Mouse (Mus musculus) hindbrain, embryonic 16.5 days (tissue): ENCODE measurements around the gene Eno3. TPM values are rescaled to one million over a fixed set of nuclear protein-coding genes. Genes with fewer than 3 reads are reported as not detected.

Experiments
- ATAC-seq: fragments of 200-750 bp; cut with Nextera tagmentation; 2 replicates; pipeline ENCODE4 v1.8.0; 2017; ENCODE audit warnings: moderate TSS enrichment, moderate library complexity
- H3K27ac ChIP-seq: fragments of 300-500 bp; sonication (generic); 2 replicates; pipeline ENCODE4 v1.5.1; 2014; ENCODE audit warnings: low read depth, mild to moderate bottlenecking, control low read depth, low read length, moderate library complexity
- H3K27me3 ChIP-seq: fragments of 300-500 bp; sonication (generic); replicated peaks from 2 replicates; pipeline ENCODE4 v1.6.1; 2014; ENCODE audit warnings: low read length; ENCODE audit not compliant: control insufficient read depth, insufficient read depth
- H3K36me3 ChIP-seq: fragments of 300-500 bp; sonication (generic); 2 replicates; pipeline ENCODE4 v1.6.1; 2014; ENCODE audit warnings: mild to moderate bottlenecking, low read length, moderate library complexity, mixed read lengths; ENCODE audit not compliant: control insufficient read depth, insufficient read depth
- H3K4me1 ChIP-seq: fragments of 300-500 bp; sonication (generic); 2 replicates; pipeline ENCODE4 v1.6.1; 2014; ENCODE audit warnings: low read depth, low read length; ENCODE audit not compliant: control insufficient read depth, insufficient read depth
- H3K4me2 ChIP-seq: fragments of 300-500 bp; sonication (generic); 2 replicates; pipeline ENCODE4 v1.6.1; 2014; ENCODE audit warnings: mild to moderate bottlenecking, low read length, control low read depth, moderate library complexity
- H3K4me3 ChIP-seq: fragments of 300-500 bp; sonication (generic); 2 replicates; pipeline ENCODE4 v1.5.1; 2014; ENCODE audit warnings: mild to moderate bottlenecking, low read length, control low read depth, moderate library complexity
- H3K9ac ChIP-seq: fragments of 300-500 bp; sonication (generic); 2 replicates; pipeline ENCODE4 v1.6.1; 2014; ENCODE audit warnings: low read depth, mild to moderate bottlenecking, control low read depth, low read length, moderate library complexity
- H3K9me3 ChIP-seq: fragments of 300-500 bp; sonication (generic); 2 replicates; pipeline ENCODE4 v1.6.1; 2014; ENCODE audit warnings: mild to moderate bottlenecking, low read length, moderate library complexity; ENCODE audit not compliant: control insufficient read depth
- WGBS: fragments of 180-500 bp; shearing (Covaris S2); extraction: QIAGEN DNeasy Blood & Tissue Kit; methylation state at CpG from one replicate; pipeline ENCODE4 v1.1.7; 2014; 5-methylcytosine and 5-hydroxymethylcytosine counted together
- polyA plus RNA-seq: library from polyadenylated mRNA; unstranded; fragments of >200 nt; fragmentation: Nextera tagmentation; extraction: Ambion mirVana; gene quantifications from 2 replicates; pipeline ENCODE4 v1.2.1, GENCODE M21; 2015

The Eno3 gene
- polyA plus RNA-seq, 1 experiment from 2014 or later: 6.0 TPM

DNA sequence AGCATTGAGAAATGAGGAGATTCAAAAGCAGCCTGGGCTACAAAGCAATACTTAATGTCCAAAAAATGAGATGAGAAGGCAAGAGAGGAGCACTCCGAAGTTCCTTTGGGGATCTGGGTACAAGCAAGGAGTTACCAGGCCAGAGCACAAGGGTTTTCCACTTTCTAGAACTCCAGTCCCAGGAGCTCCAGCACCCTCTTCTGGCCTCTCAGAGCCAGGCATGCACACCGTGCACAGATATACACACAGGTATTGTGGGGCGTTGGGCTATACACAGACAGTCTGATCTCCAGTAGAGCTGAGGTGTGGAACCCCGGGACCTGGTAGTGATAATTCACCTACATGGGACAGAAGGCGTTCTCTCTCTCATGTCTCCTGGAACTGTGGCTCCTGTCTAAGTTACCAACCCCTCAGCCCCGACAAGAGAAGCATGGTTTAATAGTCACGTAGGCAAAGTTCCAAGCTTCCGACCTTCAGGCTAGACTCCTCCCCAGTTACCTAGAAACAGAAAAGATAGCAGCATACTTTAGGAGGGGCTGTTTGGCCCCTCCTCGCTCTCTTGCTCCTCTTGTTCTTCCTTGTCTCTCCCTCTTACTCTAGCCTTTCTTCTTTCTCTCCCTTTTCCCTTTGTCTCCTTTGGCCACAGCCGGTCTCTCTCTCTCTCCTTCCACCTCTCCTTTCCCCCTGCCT lies 33.8 kb upstream of the Eno3 start:
- H3K4me2 ChIP-seq: no peak overlapping the region
- H3K9ac ChIP-seq: no peak overlapping the region
- H3K9me3 ChIP-seq: no peaks in the 10 kb centered on the region
- H3K36me3 ChIP-seq: no peaks in the 10 kb centered on the region
- 73% methylated on average over 10 of the region's 10 CpGs for WGBS
- no peak overlapping the region for H3K27ac ChIP-seq
- no peaks in the 10 kb centered on the region for H3K27me3 ChIP-seq
- ATAC-seq: no peak
- H3K4me1 ChIP-seq: no peaks in the 10 kb centered on the region
- no peak overlapping the region for H3K4me3 ChIP-seq

DNA sequence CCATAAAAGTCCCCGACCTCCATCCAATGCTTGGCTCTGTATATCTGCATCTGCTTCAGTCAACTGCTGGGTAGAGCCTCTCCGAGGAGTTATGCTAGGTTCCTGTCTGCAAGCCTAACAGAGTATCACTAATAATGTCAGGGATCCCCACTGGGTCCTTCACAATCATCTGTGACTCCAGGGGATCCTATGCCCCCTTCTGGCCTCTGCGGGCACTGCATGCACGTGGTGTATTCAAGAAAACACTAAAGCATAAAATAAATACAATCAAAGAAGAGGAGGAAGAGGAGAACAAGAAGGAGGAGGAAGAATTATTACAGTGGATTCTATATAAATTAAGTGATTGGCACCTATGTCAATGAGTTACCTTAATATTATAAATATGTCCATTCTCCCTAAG lies 31.5 kb upstream of the Eno3 start:
- no peaks in the 10 kb centered on the region for H3K4me1 ChIP-seq
- no peak overlapping the region for H3K9ac ChIP-seq
- H3K4me3 ChIP-seq: no peak overlapping the region
- no peaks in the 10 kb centered on the region for H3K27me3 ChIP-seq
- H3K9me3 ChIP-seq: no peaks in the 10 kb centered on the region
- no peak for ATAC-seq
- no peak overlapping the region for H3K27ac ChIP-seq
- no peak overlapping the region for H3K4me2 ChIP-seq
- no peaks in the 10 kb centered on the region for H3K36me3 ChIP-seq
- 50% methylated on average over 4 of the region's 4 CpGs for WGBS

DNA sequence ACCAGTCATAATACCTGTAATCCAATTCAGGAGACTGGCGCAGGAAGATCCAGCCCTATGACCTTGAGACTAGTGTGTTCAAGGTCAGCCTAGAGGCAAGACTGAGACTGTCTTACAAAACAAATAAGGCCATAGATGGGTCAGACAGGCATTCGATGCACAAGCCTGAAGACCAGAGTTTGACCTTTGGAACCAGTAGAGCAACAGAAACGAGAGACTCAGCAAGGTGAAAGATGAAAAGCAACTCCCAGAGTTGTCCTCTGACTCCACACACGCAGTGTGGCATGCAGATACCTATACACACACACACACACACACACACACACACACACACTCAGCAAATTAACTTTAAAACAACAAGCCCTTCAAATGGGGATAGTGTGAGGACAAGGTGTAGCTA lies 30.1 kb upstream of the Eno3 start:
- no peak for ATAC-seq
- Histone ChIP-seq H3K27ac (no peak overlapping the region), H3K36me3 (no peaks in the 10 kb centered on the region), H3K27me3 (no peaks in the 10 kb centered on the region), H3K4me2 (no peak overlapping the region), H3K9ac (no peak overlapping the region), H3K4me3 (no peak overlapping the region), H3K9me3 (no peaks in the 10 kb centered on the region), H3K4me1 (no peaks in the 10 kb centered on the region)
- 81% methylated on average over 4 of the region's 4 CpGs for WGBS

DNA sequence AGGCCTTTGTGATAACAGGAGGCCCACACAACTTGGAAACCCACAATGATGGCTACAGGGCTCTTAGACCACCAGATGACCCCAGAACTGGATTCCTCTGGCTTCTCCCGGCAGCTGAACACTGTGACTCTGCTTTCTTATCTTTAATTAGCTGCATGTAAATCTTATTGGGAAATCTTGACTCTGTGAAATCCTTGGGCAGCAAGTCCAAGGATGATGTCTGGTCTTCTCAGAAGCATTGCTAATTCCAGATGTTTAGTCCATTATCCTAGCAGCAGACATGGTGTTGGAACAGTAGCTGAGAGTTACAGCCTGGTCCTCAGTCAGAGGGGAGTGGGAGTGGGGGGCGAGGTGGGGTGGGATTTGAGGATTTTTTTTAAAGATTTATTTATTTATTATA lies 28.6 kb upstream of the Eno3 start:
- Histone ChIP-seq H3K9me3 (no peaks in the 10 kb centered on the region), H3K4me2 (no peak overlapping the region), H3K27ac (no peak overlapping the region), H3K9ac (no peak overlapping the region), H3K27me3 (no peaks in the 10 kb centered on the region), H3K36me3 (no peaks in the 10 kb centered on the region), H3K4me3 (no peak overlapping the region), H3K4me1 (no peaks in the 10 kb centered on the region)
- 73% methylated on average over 2 of the region's 2 CpGs for WGBS
- no peak for ATAC-seq

DNA sequence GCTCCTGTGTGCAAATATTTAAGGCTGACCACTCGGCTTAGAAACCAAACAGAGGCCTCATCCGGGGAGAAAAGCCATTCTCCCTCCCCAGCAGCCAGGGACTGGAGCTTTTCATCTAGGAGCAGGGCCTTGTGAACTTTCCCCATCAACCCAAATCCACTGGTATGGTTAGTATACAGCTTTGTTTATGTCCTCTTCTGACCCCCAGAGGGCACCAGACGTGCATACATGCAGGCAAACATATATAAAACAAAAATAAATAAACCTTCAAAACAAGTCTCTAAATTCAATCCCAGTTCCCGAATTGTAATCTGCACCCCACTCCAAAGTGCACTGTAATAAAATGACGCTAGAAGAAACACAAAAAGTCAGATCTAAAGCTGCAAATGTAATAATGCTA lies 27.4 kb upstream of the Eno3 start:
- Histone ChIP-seq H3K27ac (no peak overlapping the region), H3K27me3 (no peaks in the 10 kb centered on the region), H3K9ac (no peak overlapping the region)

DNA sequence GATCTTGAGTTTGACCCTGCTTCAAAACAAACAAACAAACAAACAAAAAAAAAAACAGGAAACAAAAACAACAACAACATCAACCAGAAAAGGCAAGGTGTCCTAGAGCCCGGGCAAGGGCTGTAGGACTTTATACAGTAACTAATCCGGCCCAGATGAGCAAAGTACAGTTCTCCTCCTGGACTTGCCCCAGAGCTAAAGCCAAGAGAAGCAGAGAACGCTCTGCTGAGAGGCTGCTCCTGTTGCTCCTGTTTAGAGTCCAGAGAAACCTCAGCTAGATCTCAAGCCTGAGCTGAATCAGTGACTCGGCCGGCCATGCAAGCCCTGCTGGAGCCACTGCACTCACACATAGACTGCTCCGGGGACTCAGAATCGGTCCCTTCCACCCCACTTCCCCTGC lies 26.9 kb upstream of the Eno3 start:
- no peak for ATAC-seq
- no peaks in the 10 kb centered on the region for H3K4me1 ChIP-seq

More for the DNA sequence above, 27.4 kb upstream of the Eno3 start:
- WGBS: 54% methylated on average over 5 of the region's 5 CpGs
- H3K9me3 ChIP-seq: no peaks in the 10 kb centered on the region
- H3K4me3 ChIP-seq: no peak overlapping the region
- ATAC-seq: no peak
- no peaks in the 10 kb centered on the region for H3K4me1 ChIP-seq
- no peak overlapping the region for H3K4me2 ChIP-seq
- no peaks in the 10 kb centered on the region for H3K36me3 ChIP-seq

DNA sequence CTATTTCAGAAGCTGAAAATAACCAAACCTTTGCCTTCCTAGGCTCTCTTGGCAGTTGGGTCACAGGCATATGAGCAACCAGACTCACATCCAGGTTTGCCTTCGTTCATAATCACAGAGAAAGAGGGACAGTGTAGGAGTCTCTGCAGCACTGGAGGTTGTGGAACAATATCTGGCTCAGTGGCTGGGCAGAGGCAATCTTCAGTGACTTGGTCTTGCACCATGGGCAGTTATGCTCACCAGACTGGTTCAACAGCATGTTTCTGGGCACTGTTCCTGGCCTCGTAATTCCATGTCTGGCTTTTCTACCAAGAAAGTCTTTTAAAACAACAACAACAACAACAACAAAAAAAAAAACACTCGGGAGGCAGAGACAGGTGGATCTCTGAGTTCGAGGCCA lies 21.4 kb upstream of the Eno3 start:
- Histone ChIP-seq H3K9me3 (no peaks in the 10 kb centered on the region), H3K9ac (no peak overlapping the region), H3K4me1 (no peaks in the 10 kb centered on the region), H3K27ac (no peak overlapping the region), H3K4me3 (no peak overlapping the region), H3K4me2 (no peak overlapping the region), H3K36me3 (no peaks in the 10 kb centered on the region), H3K27me3 (no peaks in the 10 kb centered on the region)
- ATAC-seq: no peak
- WGBS: 81% methylated on average over 4 of the region's 4 CpGs

More for the DNA sequence above, 26.9 kb upstream of the Eno3 start:
- H3K9ac ChIP-seq: no peak overlapping the region
- no peaks in the 10 kb centered on the region for H3K27me3 ChIP-seq
- 71% methylated on average over 7 of the region's 7 CpGs for WGBS
- no peaks in the 10 kb centered on the region for H3K9me3 ChIP-seq
- H3K4me3 ChIP-seq: no peak overlapping the region
- no peaks in the 10 kb centered on the region for H3K36me3 ChIP-seq
- no peak overlapping the region for H3K4me2 ChIP-seq
- H3K27ac ChIP-seq: no peak overlapping the region

DNA sequence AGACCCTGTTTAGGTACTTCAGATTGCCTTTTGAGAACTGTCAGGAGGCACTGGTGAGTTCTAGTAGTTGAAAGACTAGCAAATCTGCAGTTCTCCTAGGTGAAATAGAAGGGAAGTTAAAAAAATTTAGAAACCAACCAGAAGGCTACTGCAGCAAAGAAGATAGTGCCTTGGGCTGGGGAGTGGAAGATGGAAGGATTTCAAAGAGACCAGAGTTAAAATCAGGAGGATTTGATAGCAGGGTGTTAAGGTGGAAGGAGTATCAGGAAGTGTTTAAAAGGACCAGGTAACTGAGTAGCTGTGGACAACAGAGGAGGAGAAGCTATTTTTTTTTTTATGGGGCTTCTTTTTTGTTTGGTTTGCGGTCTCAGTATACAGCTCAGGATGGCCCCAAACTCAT lies 19.2 kb upstream of the Eno3 start:
- no peak for ATAC-seq
- Histone ChIP-seq H3K27ac (no peak overlapping the region), H3K4me2 (no peak overlapping the region), H3K9ac (no peak overlapping the region), H3K36me3 (no peaks in the 10 kb centered on the region), H3K27me3 (no peaks in the 10 kb centered on the region), H3K9me3 (no peaks in the 10 kb centered on the region), H3K4me3 (no peak overlapping the region), H3K4me1 (no peaks in the 10 kb centered on the region)
- WGBS: 95% methylated on average over 1 of the region's 1 CpGs

DNA sequence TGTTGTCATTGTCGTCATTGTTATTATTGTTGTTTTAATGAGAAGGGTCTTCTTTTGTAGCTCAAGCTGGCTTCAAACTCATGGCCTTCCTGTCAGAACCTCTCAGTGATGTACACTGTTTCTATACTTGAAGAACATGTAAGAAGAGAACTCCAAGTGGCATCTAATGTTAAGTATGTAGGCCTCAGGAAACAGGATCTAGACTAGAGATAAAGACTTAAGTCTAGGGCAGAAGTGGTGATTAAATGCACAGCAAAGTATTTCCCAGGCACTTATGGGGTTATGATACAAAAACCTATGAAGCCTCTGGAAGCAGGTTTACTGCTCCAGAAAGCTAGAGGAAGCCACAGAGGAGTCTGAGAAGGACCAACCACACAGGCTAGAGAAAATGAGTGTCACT lies 18.7 kb upstream of the Eno3 start:
- Histone ChIP-seq H3K4me1 (no peaks in the 10 kb centered on the region), H3K9ac (no peak overlapping the region), H3K27ac (no peak overlapping the region), H3K36me3 (peaks cover 3% of the 10 kb centered on the region; the same call in 1 of the 2 replicates), H3K9me3 (no peaks in the 10 kb centered on the region), H3K4me3 (no peak overlapping the region), H3K27me3 (no peaks in the 10 kb centered on the region), H3K4me2 (no peak overlapping the region)
- 87% methylated on average over 1 of the region's 1 CpGs for WGBS
- ATAC-seq: no peak
